Mouse (Mus musculus): Measurements from ENCODE around the gene Dcps.
"Not testable (repeated sequence)": the region's sequence is repeated elsewhere in the genome, so short reads cannot be mapped to it uniquely, and the experiment has no call there.

The Dcps gene

GRCm38 (mm10) chr9:35176124-35176659 is 331 bp upstream of the Dcps start:
- no peak for DNase-seq (ENCODE audit: low spot score)

GRCm38 (mm10) chr9:35173331-35173730 is 2.5 kb downstream of the Dcps start:
- no peak for DNase-seq (ENCODE audit: low spot score)

GRCm38 (mm10) chr9:35170071-35170470 is 5.8 kb downstream of the Dcps start:
- no peak for DNase-seq (ENCODE audit: low spot score)

DNA sequence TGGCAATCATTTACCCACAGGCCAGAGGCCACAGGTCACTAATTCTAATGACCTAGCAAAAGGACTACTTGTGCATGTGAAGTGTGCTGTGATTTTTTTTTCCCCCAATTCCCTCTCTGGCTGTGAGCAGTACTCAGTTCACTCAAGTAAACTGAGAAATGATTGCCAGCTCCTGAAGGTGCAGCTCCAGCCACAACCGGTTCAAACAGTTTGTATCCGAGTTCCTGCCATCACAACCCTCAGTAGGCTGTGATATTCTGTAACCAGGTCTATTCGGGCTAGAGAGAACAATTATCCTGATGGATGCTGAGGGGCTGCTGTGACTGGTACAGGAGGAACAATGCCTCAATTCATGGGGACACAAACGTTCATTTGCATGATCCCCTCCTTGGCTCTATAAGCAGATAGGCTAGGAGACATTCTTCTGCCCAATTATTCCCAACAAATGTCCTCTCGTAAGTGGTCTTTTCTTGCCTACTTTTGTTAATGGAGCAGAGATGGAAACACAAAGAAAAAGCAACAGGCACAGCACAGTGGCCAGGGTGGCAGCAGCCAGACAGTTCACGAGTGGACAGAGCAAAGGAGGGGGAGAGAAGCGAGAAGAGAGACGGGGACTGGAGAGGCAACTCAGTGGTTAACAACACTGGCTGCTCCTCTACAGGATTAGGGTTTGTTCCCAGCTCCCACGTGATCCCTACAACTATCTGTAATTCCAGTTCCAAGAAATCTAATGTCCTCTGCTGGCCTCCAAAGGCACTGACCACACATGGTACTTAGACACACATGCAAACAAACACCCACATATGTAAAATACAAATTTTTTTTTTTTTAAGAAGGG is 8.8 kb downstream of the Dcps start:
- DNase-seq (ENCODE audit: low spot score): no peak

DNA sequence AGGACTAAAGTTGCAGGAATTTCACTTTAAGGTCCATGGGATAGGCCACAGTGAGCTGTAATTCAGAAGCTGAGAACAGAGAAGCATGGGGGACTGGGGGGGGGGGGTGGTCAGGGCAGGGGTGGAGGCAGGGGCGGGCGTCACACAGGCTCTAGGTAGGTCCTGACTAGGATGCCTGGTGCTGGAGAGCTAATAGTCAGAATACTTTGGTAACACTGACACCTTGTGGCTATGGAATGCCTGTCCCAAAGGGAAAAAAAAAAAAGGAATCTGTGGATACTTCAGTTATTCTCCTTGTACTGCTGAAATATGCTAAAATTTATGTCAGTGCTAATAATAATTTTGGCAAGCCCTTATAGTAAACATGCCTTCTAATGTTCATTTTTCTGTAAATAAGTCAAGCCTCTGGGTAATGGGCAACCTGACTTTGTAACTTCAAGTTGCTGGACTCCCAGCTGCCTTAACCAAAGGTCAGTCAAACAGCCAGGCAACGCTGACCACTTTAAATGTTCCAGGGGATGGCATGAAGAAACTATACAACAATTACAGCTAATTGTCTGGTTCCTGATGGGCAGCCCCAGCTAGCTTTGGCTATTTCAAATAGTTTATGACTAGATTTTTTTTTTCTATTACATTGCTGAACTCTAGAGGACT is 9.6 kb downstream of the Dcps start:
- DNase-seq (ENCODE audit: low spot score): no peak

DNA sequence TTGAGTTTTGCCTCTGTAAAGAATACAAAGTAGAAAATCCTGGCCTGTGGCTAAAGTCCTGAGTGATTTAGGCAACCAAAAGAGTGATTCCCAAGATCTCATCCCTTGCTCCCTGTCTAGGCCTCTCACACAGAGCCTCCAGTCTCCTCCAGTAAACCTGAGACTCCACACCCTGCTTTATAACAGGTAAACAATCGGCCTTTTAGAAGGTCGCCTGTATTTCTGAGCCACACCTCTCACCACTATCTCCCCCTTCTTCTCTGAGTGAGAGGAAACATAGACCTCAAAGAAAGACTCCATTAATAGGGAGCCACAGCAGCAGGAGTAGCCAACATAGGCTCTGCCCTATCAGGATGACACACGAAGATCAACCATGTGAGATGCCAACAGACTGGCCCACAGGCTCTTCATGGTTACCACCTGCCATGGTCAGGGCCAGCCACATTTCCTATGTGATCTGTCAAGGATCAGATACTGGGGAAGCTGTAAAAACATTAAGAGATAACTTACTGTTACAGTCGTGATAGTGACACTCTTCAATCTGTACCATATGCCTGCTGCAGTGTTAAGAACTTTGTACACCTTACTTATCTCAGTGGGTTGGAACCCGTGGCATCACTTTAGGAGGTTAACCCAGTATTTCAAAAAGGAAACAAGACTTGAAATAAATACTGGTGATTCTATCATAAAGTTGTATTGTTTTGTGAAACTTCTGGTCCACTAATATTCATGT is 11.6 kb downstream of the Dcps start:
- no peak for DNase-seq (ENCODE audit: low spot score)

DNA sequence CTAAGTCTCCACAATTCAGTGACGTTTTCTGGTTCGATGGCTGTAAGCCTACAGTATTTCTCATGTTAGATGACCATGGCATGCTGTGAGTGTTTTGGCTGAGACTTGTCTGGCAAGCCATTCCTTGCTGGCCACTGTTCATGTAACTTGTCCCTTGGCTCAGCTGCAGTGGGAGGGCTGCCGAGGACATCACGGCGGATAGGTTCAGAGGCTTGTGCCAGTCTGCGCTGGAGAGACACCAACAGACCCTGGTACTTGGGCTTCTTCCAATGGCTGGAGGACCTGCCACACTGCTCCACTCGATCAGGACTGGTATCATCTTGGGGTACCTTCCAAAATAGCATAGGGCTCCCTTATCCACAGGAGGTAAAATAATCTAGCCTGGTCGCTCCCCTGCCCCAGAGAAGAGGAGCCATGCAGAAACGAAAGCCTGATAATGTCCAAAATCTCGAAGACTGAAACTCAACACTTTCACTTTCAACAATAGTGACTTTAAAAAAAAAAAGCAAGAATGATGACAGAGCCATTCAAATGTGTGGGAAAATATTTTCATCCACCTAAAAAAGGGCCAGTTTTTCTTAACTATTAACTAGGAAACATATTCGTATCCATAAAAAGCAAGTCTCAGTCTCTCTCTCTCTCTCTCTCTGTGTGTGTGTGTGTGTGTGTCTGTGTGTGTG is 12.7 kb downstream of the Dcps start:
- DNase-seq (ENCODE audit: low spot score): no peak

GRCm38 (mm10) chr9:35161721-35162120 is 14.1 kb downstream of the Dcps start:
- no peak for DNase-seq (ENCODE audit: low spot score)

- DNase-seq (ENCODE audit: low spot score): no peak
These were observed 15.2 kb downstream of the Dcps start for GRCm38 (mm10) chr9:35160662-35161061.

- no peak for DNase-seq (ENCODE audit: low spot score)
These were observed 17.4 kb downstream of the Dcps start for GRCm38 (mm10) chr9:35158477-35158876.

DNA sequence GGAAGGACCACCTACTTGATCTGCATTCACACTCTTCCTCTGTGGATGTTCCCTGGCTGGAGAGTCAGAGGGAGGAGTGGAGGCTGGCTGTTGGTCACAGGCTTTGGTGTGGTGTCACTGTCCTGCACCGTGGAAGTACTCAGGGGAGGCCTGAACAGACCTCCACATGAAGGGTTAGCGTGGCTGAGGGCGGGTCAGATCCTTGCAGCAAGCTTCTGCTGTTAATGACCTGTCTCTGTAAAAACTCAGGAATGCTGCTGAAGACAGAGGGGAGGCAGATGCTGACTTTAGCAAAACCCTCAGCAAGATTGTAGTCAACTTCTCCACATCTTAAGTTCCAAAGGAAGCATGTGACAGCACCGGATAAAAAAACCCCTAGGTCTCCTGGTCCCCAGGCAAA is 19.0 kb downstream of the Dcps start:
- DNase-seq (ENCODE audit: low spot score): no peak

DNA sequence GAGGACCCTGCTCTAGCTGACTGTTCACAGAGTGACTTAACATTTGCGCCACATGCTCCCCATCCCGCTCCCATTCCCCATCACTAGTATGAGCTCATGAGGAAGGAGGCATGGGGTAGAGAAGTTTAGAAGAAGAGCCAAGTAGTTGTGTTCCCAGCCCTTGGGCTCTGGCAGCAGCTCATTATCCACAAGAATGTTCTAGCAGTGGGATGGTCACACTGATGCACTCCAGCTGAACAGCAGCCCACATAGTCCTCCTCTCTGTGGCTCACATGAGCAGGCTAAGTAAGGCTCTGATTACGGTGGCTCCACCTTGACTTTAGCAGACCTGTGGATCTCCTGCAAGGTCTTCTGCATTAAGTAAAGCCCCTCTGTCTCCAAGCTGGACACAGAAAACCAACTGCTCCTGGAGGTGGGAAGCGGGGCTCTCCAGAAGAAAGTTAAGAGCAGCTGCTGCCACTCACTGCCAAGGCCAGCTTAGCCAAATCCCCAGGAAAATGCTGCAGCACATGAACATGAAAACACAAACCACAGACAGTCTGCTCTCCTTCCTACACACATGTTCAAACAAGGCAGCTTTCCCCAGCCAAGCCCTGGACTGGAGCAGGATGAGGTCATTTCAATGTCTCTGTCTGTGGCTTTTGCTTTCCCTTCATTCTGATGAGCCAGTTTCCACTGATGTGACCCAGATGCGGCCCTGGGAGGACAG is 19.7 kb downstream of the Dcps start:
- DNase-seq (ENCODE audit: low spot score): no peak

GRCm38 (mm10) chr9:35152923-35153322 is 22.9 kb downstream of the Dcps start:
- DNase-seq (ENCODE audit: low spot score): no peak

DNA sequence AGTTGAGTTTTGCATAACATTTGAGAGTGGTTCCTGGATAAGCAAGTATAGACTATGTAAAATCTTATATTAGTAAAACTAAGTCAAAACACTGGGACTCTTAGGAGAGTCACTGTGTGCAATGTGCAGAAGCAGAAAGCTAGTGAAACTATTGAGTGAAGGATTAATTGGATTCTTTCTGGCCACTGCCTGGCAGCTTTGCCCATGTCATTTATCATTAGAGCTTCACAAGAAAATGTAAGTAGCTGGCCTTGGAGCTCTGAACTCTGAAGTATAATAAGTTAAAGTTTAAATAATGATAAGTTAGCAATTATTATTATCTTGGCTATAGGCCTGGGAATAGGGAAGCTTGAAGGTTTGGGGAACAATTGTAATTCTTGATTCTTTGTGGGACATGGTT is 27.0 kb downstream of the Dcps start:
- not testable (repeated sequence) for DNase-seq (ENCODE audit: low spot score)

DNA sequence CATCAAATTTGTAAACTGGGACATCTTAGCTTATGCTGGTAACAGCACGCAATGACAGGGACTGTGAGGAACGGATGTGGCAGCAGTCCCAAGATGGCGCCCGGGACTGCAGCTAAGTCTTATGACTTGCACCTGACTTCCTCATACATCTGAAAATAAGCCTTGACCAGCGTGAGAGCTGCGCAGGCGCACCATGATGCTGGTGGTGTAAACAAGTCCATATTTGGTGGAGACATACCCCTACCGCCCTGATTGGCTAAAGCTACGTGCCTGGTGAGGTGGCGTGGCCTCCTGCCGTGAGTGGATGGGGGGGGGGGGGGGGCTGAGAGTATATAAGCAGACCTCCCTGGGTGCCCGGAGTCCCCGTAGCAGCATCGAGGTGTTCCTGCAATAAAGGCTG is 28.6 kb downstream of the Dcps start:
- not testable (repeated sequence) for DNase-seq (ENCODE audit: low spot score)

DNA sequence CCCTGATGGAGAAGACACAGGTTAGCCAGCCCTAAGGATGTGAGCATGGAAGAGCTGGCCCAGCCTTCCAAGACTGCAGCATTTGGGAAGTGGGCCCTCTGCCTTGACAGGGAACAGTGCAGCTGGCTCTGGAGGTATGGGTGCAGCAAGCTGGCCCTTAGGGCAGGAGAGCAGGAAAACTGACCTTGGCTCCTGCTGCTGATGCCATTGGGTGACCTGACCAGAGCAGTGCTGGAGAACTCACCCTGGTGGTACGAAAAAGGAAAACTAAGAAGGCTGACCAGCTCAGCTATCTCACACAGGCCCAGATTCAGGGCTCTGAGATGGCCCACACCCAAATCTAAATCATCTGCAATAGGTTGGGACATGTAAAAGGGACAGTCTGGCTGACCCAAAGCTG is 30.0 kb downstream of the Dcps start:
- DNase-seq (ENCODE audit: low spot score): no peak

DNA sequence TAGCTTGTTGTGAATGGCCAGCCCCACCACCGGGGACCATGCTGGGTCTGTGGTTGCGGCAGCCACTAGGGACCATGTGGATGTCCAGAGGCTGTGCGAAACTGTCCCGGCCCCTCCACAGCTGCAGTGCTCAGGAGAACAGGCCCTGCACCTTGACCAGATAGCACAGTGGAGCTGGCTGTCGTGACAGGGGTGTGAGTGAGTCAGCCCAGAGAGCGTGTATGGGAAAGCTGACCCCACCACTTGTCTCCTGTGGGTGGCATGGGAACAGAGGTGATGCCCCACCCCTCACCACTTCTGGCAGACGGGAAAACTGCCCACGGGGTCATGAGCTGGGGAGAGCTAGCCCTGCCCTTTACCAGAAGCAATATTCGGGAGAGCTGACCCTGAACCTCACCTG is 30.7 kb downstream of the Dcps start:
- DNase-seq (ENCODE audit: low spot score): no peak

DNA sequence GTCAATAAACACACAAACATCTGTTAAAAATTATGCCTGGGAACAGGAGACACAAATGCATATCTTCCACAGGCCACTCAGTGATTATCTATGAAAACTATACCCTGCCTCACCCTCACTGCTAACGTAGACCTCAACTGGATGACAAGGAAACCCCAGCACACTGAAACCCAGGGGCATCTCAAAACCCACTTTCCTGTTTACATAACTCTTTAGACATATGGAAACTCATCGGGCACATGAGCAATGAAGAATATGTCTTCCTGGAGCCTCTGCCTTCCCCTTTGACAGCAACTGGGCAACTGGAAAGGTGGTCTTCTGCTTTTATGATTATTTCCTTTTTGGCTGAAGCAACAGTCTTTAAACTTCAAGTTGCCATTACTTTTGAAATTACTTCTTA is 33.6 kb downstream of the Dcps start:
- DNase-seq (ENCODE audit: low spot score): no peak

GRCm38 (mm10) chr9:35139231-35139744 is 36.6 kb downstream of the Dcps start:
- DNase-seq (ENCODE audit: low spot score): no peak

DNA sequence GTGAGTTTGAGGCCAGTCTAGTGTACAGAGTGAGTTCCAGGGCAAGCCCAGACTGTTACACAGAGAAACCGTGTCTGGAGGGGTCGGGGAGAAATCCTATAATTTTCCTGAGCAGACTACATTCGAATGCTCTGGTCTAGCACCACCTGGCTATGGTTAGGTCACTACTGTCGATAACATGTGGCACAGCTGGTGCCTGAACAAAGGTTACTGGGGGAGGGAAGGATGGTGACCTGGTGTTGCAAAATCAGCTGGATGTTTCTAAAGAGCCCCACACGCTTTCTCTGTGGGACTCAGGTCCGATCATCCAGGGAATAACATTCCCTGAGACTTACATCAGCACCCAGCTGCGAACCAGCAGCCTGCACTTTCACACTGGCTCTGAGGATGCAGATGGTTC is 37.8 kb downstream of the Dcps start:
- DNase-seq (ENCODE audit: low spot score): no peak

DNA sequence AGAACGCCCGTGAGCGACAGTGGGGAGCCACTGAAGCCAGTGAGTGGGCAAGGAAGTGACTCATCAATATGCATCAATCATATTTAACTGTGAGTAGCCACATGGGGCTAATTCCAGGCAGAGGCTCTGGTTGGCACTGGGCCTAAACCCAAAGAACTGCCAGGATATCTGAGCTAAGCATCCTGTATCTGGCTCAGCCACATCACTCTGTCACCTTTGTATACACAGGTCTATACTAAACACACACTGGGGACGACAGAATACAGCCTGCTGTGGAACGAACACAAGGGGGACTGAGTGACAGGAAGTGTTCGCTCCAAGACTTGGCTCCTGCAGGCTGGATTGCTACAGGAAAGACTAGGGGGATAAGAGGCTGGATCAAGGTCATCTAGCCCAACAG is 40.3 kb downstream of the Dcps start:
- DNase-seq (ENCODE audit: low spot score): no peak

Data from T-cell, adult 2 months (primary cell).